Mouse (Mus musculus): ENCODE results near the gene Tecpr1. TPM values are rescaled to one million over a fixed set of nuclear protein-coding genes. Genes with fewer than 3 reads are reported as not detected.

Gene Tecpr1
- 100 to 1,000 TPM in 1 of 2 experiments, 10 to 100 TPM in 1; 94.5 to 104 TPM for total RNA-seq (2021)
- long read RNA-seq, experiment 1, full-length matches to known transcripts, result 61 of 79 reads
- long read RNA-seq, experiment 1, partial matches to known transcripts, result 13 of 79 reads
- long read RNA-seq, experiment 1, other reads (novel, unspliced or antisense), result 5 of 79 reads
- long read RNA-seq, experiment 2, full-length matches to known transcripts, result 60 of 101 reads
- long read RNA-seq, experiment 2, partial matches to known transcripts, result 30 of 101 reads
- long read RNA-seq, experiment 2, other reads (novel, unspliced or antisense), result 11 of 101 reads

DNA sequence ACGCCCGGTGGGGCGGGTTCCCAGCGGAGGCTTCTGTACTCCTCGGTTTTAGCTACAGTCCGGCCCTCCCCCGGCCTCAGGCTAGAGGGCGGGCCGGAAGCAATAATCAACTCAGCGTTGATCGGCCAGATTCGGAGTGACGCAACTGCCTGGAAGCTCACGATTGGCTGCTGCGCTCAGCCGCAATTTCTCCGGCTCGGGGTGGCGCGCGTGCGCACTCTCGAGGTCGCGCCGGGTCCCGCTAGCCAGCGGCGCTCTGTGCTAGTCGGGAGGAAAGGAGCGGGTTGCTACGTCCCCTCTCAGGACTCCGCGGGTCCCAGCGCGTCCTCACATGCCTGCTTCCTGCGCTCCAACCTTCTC lies at the start of gene Tecpr1:
Gene Tecpr1, minus strand, starts transcription at position 113 of the 360 bp plus-strand sequence.
- peak; percentile 93 to 96 for DNase-seq (ENCODE audit: low spot score in 2 of 2)

DNA sequence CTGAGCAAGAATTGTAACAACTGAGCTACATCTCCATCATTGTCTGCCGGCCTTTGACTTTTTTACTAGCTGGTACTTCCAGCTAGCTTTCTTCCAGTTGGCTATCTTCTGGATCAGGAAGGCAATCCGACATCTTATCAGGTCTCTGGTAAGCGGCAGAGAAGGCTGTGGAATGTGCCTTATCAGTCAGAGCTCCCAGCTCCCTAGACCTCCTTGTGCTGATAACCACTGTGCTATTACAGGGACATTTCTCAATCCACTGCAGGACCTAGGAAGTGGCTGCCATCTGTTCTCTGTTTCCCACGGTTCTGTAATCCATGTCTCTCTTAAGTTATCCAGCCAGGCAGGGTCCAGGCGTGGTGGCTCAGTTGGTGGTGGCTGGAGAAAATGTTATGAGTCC lies 48.4 kb upstream of the Tecpr1 start:
- DNase-seq (ENCODE audit: low spot score in 2 of 2), result no peak

DNA sequence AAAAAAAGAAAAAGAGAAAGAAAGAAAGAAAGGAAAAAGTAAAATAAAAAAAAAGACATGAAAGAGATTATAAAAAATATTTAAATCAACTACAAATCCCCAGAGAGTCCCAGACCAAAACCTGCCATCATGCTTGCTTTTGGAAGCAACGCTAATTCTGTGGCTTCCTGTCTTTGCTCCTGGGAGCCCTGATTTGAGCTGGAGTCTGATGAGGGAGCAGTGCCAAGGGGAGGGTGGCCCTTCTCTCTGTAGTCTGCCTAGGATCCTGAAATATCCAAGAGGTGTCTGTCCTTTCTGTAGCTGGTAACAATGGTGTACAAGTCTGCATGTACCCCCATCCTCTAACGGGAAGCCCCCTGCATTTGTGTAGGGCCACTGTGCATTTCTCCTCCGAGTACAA lies 47.7 kb upstream of the Tecpr1 start:
- DNase-seq (ENCODE audit: low spot score in 2 of 2), result no peak

- no peak for DNase-seq (ENCODE audit: low spot score in 2 of 2)
Measured at GRCm38 (mm10) chr5:144270420-144270819, 47.0 kb upstream of the Tecpr1 start.

GRCm38 (mm10) chr5:144269926-144270325 lies 46.5 kb upstream of the Tecpr1 start:
- no peak for DNase-seq (ENCODE audit: low spot score in 2 of 2)

- peak; percentile 42 to 71 for DNase-seq (ENCODE audit: low spot score in 2 of 2)
Measured at GRCm38 (mm10) chr5:144267535-144268241, 44.3 kb upstream of the Tecpr1 start.

GRCm38 (mm10) chr5:144263496-144263895 lies 40.1 kb upstream of the Tecpr1 start:
- no peak for DNase-seq (ENCODE audit: low spot score in 2 of 2)

GRCm38 (mm10) chr5:144263082-144263481 lies 39.7 kb upstream of the Tecpr1 start:
- DNase-seq (ENCODE audit: low spot score in 2 of 2), result no peak

DNA sequence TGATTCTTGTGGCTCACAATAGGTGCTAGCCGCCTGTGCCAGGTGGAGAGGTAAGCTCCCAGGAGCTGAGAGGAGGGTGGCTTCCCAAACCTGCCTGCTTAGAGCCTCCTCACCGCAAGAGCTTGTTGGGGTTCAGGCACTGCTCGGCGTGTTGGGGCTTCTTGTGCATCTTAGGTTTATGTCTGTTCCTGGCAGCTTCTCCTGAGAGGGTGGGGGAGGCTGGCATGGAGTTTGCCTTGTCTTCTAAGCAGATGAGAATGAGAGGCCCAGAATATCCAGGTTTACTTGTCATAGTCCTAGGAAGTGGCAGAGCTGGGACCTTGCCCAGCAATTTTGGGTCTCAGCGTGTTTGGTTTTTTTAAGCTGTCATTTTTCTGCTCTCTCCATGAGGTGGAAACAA lies 38.4 kb upstream of the Tecpr1 start:
- DNase-seq (ENCODE audit: low spot score in 2 of 2), result no peak

DNA sequence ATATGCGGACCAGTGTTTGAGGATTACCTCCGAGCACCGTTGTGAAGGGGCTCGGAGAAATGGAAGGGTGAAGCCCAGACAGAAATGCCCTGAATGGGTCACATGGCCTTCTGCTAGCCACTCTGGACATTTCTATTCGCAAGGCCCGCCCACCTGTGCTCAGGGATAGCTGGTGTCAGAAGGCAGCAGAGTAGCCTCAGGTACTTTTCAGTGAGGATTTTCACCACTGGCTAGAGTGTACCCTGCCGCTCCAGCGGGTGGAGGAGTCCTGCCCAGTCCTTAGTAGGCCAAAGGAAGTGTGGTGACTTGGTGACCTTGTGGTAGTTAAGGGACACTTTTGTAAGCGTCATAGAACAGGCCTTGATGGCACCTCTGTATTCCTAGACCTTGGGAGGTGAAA lies 37.9 kb upstream of the Tecpr1 start:
- DNase-seq (ENCODE audit: low spot score in 2 of 2), result no peak

- no peak for DNase-seq (ENCODE audit: low spot score in 2 of 2)
Measured at GRCm38 (mm10) chr5:144260464-144260863, 37.0 kb upstream of the Tecpr1 start.

- no peak for DNase-seq (ENCODE audit: low spot score in 2 of 2)
Measured at GRCm38 (mm10) chr5:144259228-144259627, 35.8 kb upstream of the Tecpr1 start.

DNA sequence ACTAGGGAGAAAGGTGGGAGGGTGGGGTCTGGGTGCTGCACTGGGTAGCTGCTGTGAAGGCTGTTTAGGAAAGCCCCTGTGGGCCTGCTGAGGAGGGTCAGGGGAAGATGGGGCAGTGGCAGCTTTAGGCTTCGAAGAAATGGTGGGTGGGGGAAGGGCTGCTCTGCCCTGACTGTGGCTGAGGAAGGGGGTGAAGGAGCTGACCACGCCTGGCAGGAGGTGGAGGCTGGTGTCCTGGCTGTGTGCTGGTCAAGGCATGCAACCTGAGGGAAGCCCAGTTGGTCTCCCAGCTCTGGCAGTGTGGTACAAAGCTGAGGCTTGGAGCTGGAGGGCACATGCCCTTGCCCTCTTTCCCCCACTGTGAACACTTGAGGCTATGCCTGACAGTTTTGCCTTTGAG lies 35.3 kb upstream of the Tecpr1 start:
- DNase-seq (ENCODE audit: low spot score in 2 of 2), result no peak

DNA sequence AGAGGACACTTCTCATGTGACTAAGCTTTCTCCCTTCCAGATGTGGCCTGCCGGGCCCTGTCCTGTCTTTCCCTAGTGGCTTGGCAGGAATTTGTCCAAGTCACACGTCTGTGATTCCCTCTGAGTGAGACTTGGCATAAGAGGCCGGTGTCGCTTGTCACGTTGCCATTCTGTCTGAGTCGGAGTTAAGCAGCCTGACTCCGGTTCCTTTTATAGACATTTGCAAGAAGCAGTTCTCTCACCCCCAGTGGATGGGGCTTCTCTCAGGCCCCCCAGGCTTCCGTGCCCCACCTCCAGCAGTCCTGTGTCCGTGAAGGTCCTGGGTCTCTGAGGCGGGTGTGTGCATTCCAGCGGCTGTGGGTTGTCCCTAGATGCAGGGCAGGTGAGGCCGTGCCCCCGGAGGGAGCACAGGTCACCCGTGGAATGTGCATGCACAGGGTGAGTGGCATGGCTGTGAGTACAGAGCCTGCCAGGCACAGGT lies 34.8 kb upstream of the Tecpr1 start:
- no peak for DNase-seq (ENCODE audit: low spot score in 2 of 2)

DNA sequence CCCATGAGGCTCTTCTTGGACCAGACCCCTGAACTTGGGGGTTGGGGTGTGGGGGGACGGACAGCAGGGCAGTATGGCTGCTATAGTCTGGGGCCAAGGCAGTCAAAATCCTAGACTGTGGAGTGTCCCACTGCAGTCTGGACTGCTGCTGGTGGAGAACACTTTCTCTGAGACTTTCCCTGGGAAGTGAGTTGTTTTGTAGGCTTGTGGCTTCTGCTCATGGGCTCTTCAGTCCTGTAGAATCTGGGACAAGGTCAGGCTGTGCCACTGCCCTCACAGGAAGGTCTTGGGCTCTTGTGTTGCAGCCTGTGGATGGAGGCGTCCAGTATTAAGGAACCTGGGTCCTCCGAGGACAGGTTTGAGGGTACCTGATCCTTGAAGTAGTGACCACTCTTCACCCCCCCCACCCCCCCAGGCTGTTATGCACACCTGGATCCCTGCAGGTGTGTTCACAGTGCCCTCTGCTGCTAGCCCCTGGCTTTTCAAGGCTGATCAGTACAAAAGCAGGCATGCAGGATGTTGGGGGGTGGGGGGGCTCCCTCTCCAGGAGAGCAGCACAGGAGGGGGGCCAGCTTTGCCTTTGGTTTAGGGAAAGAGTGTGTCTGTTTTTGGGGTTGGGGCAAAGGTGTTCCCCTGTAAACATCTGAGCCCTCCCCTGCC lies 34.2 kb upstream of the Tecpr1 start:
- DNase-seq (ENCODE audit: low spot score in 2 of 2), result no peak

DNA sequence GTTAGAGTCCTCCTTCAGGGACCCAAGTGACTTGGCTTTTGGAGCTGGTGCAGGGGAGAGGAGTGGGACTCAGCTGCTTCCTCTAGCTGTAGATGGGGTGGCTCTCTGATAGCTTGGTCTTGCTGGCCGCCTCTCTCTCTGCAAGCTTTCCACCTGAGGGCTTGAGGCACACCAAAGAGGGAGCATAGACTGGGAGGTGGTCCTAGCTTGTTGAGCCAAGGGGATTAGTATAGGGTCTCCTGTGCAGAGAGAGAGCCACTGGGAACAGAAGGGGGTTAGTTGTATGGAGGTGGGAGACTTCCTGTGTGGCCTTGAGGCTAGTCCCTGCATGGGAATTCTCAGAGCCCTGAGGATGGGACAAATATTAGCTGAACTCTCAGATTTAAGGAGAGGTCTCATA lies 33.5 kb upstream of the Tecpr1 start:
- no peak for DNase-seq (ENCODE audit: low spot score in 2 of 2)

DNA sequence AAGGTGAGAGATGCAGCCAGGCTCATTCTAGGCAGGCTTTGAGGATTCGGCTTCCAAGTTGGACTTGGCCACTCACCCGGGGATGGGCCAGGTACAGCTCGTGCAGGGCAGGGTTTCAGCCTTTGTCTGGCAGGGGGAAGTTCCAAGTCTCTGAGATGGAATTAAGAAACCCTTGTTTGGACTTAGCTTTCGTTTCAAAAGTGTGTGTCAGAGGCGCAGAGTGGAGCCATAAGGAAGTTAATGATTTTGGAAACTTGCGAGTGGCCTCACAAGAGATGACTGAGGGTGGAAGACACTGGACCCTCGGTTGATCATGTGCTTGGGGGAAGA lies 33.1 kb upstream of the Tecpr1 start:
- no peak for DNase-seq (ENCODE audit: low spot score in 2 of 2)

DNA sequence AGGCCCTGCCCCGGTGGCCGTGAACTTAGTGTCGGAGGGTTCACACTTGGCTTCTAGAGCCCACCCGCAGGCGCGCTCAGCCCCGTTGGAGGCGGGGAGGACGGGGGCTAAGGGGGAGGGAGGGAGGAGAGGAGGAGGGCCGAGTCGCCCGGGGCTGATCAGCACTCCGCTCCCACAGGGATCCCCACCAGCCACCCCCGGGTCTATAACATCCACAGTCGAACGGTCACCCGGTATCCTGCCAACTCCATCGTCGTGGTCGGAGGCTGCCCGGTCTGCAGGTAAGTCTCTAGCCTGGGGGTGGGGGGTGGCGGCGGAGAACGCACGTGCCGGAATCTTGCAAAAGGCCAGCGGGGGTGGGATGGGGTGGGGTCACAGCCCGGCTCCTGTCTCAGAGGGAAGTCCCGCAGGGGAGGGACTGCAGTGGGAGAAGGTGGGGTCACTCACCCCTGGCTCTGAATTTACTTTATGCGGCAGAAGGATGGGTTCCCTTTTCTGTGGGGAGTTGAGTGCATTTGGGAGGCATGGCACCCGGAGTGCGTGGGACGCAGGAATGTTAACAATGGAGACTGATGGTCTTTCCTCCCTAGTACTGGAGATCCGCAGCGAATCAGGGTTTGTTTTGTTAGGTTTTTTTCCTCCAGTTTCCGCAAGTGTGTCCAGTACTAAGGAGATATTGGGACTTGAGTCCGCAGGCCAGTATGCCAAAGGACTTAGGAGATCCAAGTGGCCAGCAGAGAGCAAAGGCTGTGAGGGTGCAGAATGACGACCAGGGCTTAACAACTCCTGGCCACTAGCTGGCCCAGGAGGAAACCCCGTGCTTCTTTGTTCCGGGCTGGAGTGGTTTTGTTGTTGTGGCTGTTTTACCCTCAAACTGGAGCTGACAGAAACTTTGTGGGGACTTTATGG lies 32.5 kb upstream of the Tecpr1 start:
- DNase-seq (ENCODE audit: low spot score in 2 of 2), result peak in 1 of 2 experiments; percentile 42

DNA sequence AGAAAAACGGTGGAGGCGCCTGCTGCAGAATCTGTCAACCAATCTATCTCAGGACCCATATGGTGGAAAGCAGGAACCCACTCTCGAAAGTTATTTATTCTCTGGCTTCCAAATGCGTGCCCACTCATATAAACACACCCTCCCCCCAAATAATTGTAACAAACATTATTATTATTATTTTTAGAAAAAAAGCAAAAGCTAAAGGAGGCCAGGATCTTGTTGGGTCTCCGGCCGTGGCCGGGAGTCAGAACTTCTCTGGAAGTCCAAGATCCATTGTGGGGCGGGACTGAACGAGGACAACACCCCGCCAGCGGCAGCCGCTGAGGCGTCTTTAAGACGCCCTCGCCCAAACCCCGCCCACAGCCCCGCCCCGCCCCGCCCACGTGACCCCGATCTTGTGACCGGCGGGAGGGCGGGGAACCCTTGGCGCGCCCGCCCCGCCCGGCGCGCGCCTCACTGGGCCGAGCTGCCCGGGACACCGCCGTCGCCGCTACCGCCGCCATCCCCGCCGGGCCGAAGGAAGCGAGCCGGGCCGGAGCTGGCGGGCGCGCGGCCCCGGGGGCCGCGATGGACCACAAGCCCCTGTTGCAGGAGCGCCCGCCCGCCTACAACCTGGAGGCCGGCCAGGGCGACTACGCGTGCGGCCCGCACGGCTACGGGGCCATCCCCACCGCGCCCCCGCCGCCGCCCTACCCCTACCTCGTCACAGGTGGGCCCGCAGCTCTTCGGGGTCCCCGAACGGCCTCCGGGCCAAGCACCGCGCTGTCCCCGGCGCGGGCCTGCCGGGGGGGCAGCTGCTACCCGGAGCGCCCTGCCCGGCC lies 31.6 kb upstream of the Tecpr1 start:
- DNase-seq (ENCODE audit: low spot score in 2 of 2), result peak; percentile 78 to 80

DNA sequence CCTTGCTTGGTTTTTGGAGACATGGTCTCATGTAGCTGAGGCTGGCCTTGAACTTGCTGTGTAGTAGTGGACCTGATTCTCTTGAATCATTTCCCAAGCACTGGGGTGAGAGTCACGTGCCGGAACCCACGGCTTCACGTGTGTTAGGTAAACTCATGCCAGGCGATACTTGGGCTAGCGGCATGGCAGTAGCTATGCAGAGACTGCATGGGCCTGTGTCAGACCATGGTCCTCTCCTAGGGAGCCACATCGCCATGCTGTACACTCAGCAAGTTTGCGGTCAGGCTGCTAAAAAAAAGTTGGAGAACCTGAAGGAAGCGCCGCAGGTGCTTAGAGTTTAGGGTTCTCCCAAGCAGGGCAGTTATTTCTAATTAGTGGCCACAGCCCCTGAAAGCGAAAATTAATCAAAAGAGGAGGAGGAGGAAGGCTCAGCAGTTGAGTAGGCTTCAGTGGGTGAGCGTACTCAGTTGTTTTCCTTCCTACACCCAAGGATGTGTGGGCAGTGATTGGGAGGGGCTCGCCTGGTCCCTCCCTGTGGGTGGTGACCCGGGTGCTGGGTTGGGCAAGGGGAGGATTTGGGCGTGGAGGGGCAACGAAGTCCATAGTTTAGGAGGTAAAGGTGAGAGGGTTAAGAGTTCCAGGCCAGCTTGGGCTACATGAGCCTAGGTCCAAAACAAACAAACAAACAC lies 30.9 kb upstream of the Tecpr1 start:
- no peak for DNase-seq (ENCODE audit: low spot score in 2 of 2)
